Comparison of ENCODE assay signal across 24 mouse cellular contexts in the genomic region with DNA sequence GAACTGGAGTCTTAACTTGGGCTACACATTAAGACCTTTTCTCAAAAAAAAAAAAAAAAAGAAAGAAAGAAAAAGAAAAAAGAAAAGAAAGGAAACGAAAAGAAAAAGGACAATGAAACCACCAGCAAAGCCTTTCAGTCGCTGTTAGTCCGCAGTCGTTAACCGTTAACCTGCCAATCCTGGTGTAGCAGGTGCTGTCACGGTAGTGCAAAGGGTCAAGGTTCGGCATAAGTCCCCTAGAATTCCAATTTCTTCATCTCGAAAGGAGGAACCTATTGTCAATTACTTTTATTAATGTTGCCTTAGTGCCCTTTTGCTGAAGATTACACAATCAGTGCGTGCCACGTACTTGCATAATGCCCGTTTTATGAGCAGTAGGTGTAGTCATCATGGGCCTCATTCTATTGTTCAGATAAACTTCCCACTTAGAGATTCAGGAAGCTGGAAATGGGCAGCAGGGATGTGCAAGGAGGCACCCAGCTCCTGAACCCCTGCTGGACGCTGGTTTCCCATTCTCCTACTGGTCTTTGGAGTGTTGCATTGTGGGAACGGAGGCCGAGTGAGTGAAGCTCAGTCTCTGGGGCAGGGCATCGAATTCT. TPM values are rescaled to one million over a fixed set of nuclear protein-coding genes. Genes with fewer than 3 reads are reported as not detected.
DNase-seq lines count a peak whose midpoint lies in the region; ATAC-seq and TF ChIP-seq lines count a peak whose summit lies in the region.
"Had no signal": no experiment of that assay in that cellular context is flagged by ENCODE, and none has a peak within 500 bp of the region (broad histone marks: within the 10 kb centered on the region; RNA-seq: fewer than 3 reads in every experiment).

No protein-coding gene starts in this region.

- no peak for TF ChIP-seq POLR2A in kidney, adult 2 months (IDR thresholded peaks at IDR 0.05; ENCODE audit: low read depth, low read length)

- WGBS in kidney, adult 2 months, result 59% methylated on average over 15 of the region's 15 CpGs

- H3K4me3 ChIP-seq in kidney, adult 2 months (ENCODE audit: insufficient read depth, low read depth, low read length), result no peak overlapping the region
- no peak overlapping the region for H3K4me3 ChIP-seq in left cerebral cortex, adult 2 months
- H3K4me3 ChIP-seq: embryonic facial prominence, embryonic 12.5 days; forebrain, embryonic 12.5 days; heart, embryonic 15.5 days; hindbrain, embryonic 13.5 days; kidney, embryonic 15.5 days had no signal

- ATAC-seq in megakaryocyte, adult 5-6 weeks (ENCODE audit: poor library complexity, severe bottlenecking), result peak; percentile 76
- ATAC-seq: CD4-positive, CD25-positive, alpha-beta regulatory T cell, adult 4 months had no signal

- no peaks in the 10 kb centered on the region for H3K36me3 ChIP-seq in kidney, adult 2 months (ENCODE audit: control insufficient read depth, insufficient read depth, low read length)
- H3K36me3 ChIP-seq: embryonic facial prominence, embryonic 12.5 days; forebrain, embryonic 12.5 days; heart, embryonic 15.5 days; hindbrain, embryonic 13.5 days; kidney, embryonic 15.5 days had no signal

- DNase-seq in kidney, adult 2 months, result peak; percentile 40
- no peak for DNase-seq in kidney, postnatal 4 days
- DNase-seq in 416B (ENCODE audit: low read depth), result peak; percentile 57
- DNase-seq in gonadal fat pad, adult 2 months (ENCODE audit: low read depth), result peak; percentile 55
- no peak for DNase-seq in c-Kit-positive CD71-positive TER-119-positive erythroid progenitor cells, embryonic 14.5 days (ENCODE audit: low spot score)
- DNase-seq in left cerebral cortex, adult 2 months (ENCODE audit: extremely low spot score in 1 of 2, low spot score in 2 of 2), result no peak
- DNase-seq in ovary, adult 18-20 months (ENCODE audit: low spot score), result no peak
- DNase-seq: adrenal gland, postnatal 25 days; cerebellum, adult 11 months; cerebellum, postnatal 10 days; gastrocnemius, postnatal 25 days; heart, postnatal 36 days; layer of hippocampus, adult 9-11 months; left cerebral cortex, postnatal 4 days; lung, adult 2 months; midbrain, embryonic 14.5 days had no signal

- intact Hi-C loops in left cerebral cortex, adult 2 months (cut with DNase I), result no loop called here

- no peaks in the 10 kb centered on the region for H3K27me3 ChIP-seq in kidney, adult 2 months (replicated peaks; ENCODE audit: control insufficient read depth, insufficient read depth, low read length)
- H3K27me3 ChIP-seq: embryonic facial prominence, embryonic 12.5 days; forebrain, embryonic 12.5 days; heart, embryonic 15.5 days; hindbrain, embryonic 13.5 days; kidney, embryonic 15.5 days had no signal

- H3K4me1 ChIP-seq in kidney, adult 2 months (ENCODE audit: control insufficient read depth, insufficient read depth, low read length), result no peaks in the 10 kb centered on the region
- H3K4me1 ChIP-seq: forebrain, embryonic 12.5 days; hindbrain, embryonic 13.5 days had no signal

- TF ChIP-seq CTCF in kidney, adult 2 months (conservative IDR thresholded peaks at IDR 0.05; ENCODE audit: insufficient read depth, insufficient read length, low read depth, low read length), result no peak
- no peak for TF ChIP-seq CTCF in left cerebral cortex, adult 2 months (IDR thresholded peaks at IDR 0.05)

- no peak overlapping the region for H3K27ac ChIP-seq in kidney, adult 2 months (ENCODE audit: insufficient read depth, low read depth, low read length)
- H3K27ac ChIP-seq in left cerebral cortex, adult 2 months, result no peak overlapping the region
- H3K27ac ChIP-seq: embryonic facial prominence, embryonic 12.5 days; forebrain, embryonic 12.5 days; heart, embryonic 15.5 days; hindbrain, embryonic 13.5 days; kidney, embryonic 15.5 days; stomach, postnatal 0 days had no signal

RNA-seq across cellular contexts. Expression of gene Slc38a2, which starts 36.1 kb away (rescaled TPM):
- polyA plus RNA-seq in kidney, adult 2 months (2012; rRNA removed), result 24.9 and 30.0 TPM in 2 replicates
- polyA plus RNA-seq in gonadal fat pad, adult 2 months (2012; rRNA removed), result 25.5 and 28.9 TPM in 2 replicates
- total RNA-seq in megakaryocyte, adult 5-6 weeks (2015), result 125 and 137 TPM in 2 replicates
- total RNA-seq in megakaryocyte, adult 5-6 weeks (2017), result 63.8 and 68.3 TPM in 2 replicates
- total RNA-seq in left cerebral cortex, adult 2 months (2021), result 100 to 1,000 TPM in 1 of 2 experiments, 10 to 100 TPM in 1; 96.9 to 108 TPM

Comparison
In these comparisons a context has a peak if more than half of its experiments do, and no peak if none do; other contexts are left out.
1. DNase-seq: peak in kidney, adult 2 months (single experiment), 416B (single experiment) and gonadal fat pad, adult 2 months (single experiment); none in kidney, postnatal 4 days (0 of 2), c-Kit-positive CD71-positive TER-119-positive erythroid progenitor cells, embryonic 14.5 days (single experiment), left cerebral cortex, adult 2 months (0 of 2) and ovary, adult 18-20 months (single experiment).